Mouse (Mus musculus): Measurements from ENCODE around the gene Vmn2r29.
"Not testable (repeated sequence)": the region's sequence is repeated elsewhere in the genome, so short reads cannot be mapped to it uniquely, and the experiment has no call there.

Gene Vmn2r29

GRCm38 (mm10) chr7:7247228-7247627 lies at the start of gene Vmn2r29:
Vmn2r29 (minus strand) TSS chr7:7247328.
- DNase-seq (ENCODE audit: low read depth, low spot score): not testable (repeated sequence)

- DNase-seq (ENCODE audit: low read depth, low spot score): no peak
These were observed 48.5 kb upstream of the Vmn2r29 start for GRCm38 (mm10) chr7:7295595-7295994.

- no peak for DNase-seq (ENCODE audit: low read depth, low spot score)
These were observed 34.3 kb upstream of the Vmn2r29 start for GRCm38 (mm10) chr7:7281383-7281782.

- not testable (repeated sequence) for DNase-seq (ENCODE audit: low read depth, low spot score)
These were observed 30.9 kb upstream of the Vmn2r29 start, which contains the start of gene Gm45844 for GRCm38 (mm10) chr7:7277966-7278567. Gm45844 (minus strand) TSS chr7:7278289.

GRCm38 (mm10) chr7:7277556-7277955 lies 30.4 kb upstream of the Vmn2r29 start:
- DNase-seq (ENCODE audit: low read depth, low spot score): not testable (repeated sequence)

- not testable (repeated sequence) for DNase-seq (ENCODE audit: low read depth, low spot score)
These were observed 37.6 kb downstream of the Vmn2r29 start, which contains the start of gene Zfp772 for GRCm38 (mm10) chr7:7209313-7210151. Zfp772 (minus strand) TSS chr7:7209998.

- DNase-seq (ENCODE audit: low read depth, low spot score): no peak
These were observed 58.8 kb downstream of the Vmn2r29 start for GRCm38 (mm10) chr7:7188191-7188942.

GRCm38 (mm10) chr7:7187417-7188190 lies 59.5 kb downstream of the Vmn2r29 start:
- no peak for DNase-seq (ENCODE audit: low read depth, low spot score)

- no peak for DNase-seq (ENCODE audit: low read depth, low spot score)
These were observed 61.2 kb downstream of the Vmn2r29 start for GRCm38 (mm10) chr7:7185897-7186296.
